ENCODE assay signal across 9 mouse cellular contexts in genomic region chr5:100519027-100519411, GRCm38 (mm10). TPM values are rescaled to one million over a fixed set of nuclear protein-coding genes. Genes with fewer than 3 reads are reported as not detected.
DNase-seq lines count a peak whose midpoint lies in the region; ATAC-seq lines count a peak whose summit lies in the region.
"Had no signal": no experiment of that assay in that cellular context is flagged by ENCODE, and none has a peak within 500 bp of the region (broad histone marks: within the 10 kb centered on the region; RNA-seq: fewer than 3 reads in every experiment).

No protein-coding gene starts in this region.

- DNase-seq in kidney, postnatal 4 days = no peak
- DNase-seq in brain, adult 2 months (ENCODE audit: low read depth, low spot score) = peak; percentile 23
- DNase-seq in hindbrain, embryonic 11.5 days (ENCODE audit: low spot score) = no peak
- no peak for DNase-seq in cerebellum, adult 9-10 months
- DNase-seq in thymus, postnatal 10 days (ENCODE audit: low spot score in 2 of 2) = no peak
- no peak for DNase-seq in urinary bladder, postnatal 10 days (ENCODE audit: low spot score)
- DNase-seq: kidney, adult 8-10 months had no signal

- H3K27ac ChIP-seq in kidney, embryonic 14.5 days (ENCODE audit: low read depth, low read length) = peak overlapping the region; percentile 53
- no peak overlapping the region for H3K27ac ChIP-seq in hindbrain, embryonic 11.5 days (ENCODE audit: low read depth, low read length)
- H3K27ac ChIP-seq in midbrain, embryonic 12.5 days (replicated peaks) = peak overlapping the region; percentile 74; the same call in 1 of the 2 replicates

- H3K4me1 ChIP-seq in kidney, embryonic 14.5 days (ENCODE audit: control insufficient read depth, insufficient read depth, low read length) = peaks cover 12% of the 10 kb centered on the region
- H3K4me1 ChIP-seq in hindbrain, embryonic 11.5 days (replicated peaks; ENCODE audit: control insufficient read depth, insufficient read depth, low read length) = 0 out of 2 replicates have a peak, but pooled peaks cover 2% of the 10 kb centered on the region
- peaks cover 18% of the 10 kb centered on the region for H3K4me1 ChIP-seq in midbrain, embryonic 12.5 days

- WGBS in kidney, embryonic 14.5 days = 8% methylated on average over 5 of the region's 5 CpGs
- WGBS in hindbrain, embryonic 11.5 days = 13% methylated on average over 5 of the region's 5 CpGs
- WGBS in midbrain, embryonic 12.5 days = 10% methylated on average over 5 of the region's 5 CpGs

- H3K36me3 ChIP-seq in kidney, embryonic 14.5 days (ENCODE audit: control insufficient read depth, insufficient read depth, low read length) = no peaks in the 10 kb centered on the region
- no peaks in the 10 kb centered on the region for H3K36me3 ChIP-seq in hindbrain, embryonic 11.5 days (ENCODE audit: control insufficient read depth, insufficient read depth, low read length)
- peaks cover 6% of the 10 kb centered on the region; the same call in 1 of the 2 replicates for H3K36me3 ChIP-seq in midbrain, embryonic 12.5 days

- peak overlapping the region; percentile 84 for H3K9ac ChIP-seq in kidney, embryonic 14.5 days (ENCODE audit: low read depth, low read length)
- H3K9ac ChIP-seq in hindbrain, embryonic 11.5 days (ENCODE audit: low read depth, low read length) = peak overlapping the region; percentile 86
- peak overlapping the region; percentile 87 for H3K9ac ChIP-seq in midbrain, embryonic 12.5 days (replicated peaks)

- H3K27me3 ChIP-seq in kidney, embryonic 14.5 days (ENCODE audit: control insufficient read depth, insufficient read depth, low read length) = no peaks in the 10 kb centered on the region
- H3K27me3 ChIP-seq in hindbrain, embryonic 11.5 days (ENCODE audit: control insufficient read depth, insufficient read depth, low read length) = no peaks in the 10 kb centered on the region
- H3K27me3 ChIP-seq in midbrain, embryonic 12.5 days = 0 out of 2 replicates have a peak, but pooled peaks cover 3% of the 10 kb centered on the region

- peak overlapping the region; percentile 55 for H3K4me2 ChIP-seq in kidney, embryonic 14.5 days (replicated peaks; ENCODE audit: low read depth, low read length)
- H3K4me2 ChIP-seq in hindbrain, embryonic 11.5 days (replicated peaks; ENCODE audit: low read depth, low read length) = peak overlapping the region; percentile 75
- H3K4me2 ChIP-seq in midbrain, embryonic 12.5 days (replicated peaks) = peak overlapping the region; percentile 84

- H3K9me3 ChIP-seq in kidney, embryonic 14.5 days (ENCODE audit: control insufficient read depth, low read length) = no peaks in the 10 kb centered on the region
- H3K9me3 ChIP-seq in hindbrain, embryonic 11.5 days (ENCODE audit: control insufficient read depth, low read length) = no peaks in the 10 kb centered on the region
- no peaks in the 10 kb centered on the region for H3K9me3 ChIP-seq in midbrain, embryonic 12.5 days

- no peak for ATAC-seq in kidney, embryonic 14.5 days (ENCODE audit: low FRiP score, low TSS enrichment)
- ATAC-seq in hindbrain, embryonic 11.5 days (ENCODE audit: low FRiP score) = peak; percentile 3; the same call in 1 of the 2 replicates
- ATAC-seq in midbrain, embryonic 12.5 days (ENCODE audit: low FRiP score, low read depth) = no peak

- peak overlapping the region; percentile 66 for H3K4me3 ChIP-seq in kidney, embryonic 14.5 days (ENCODE audit: low read length)
- peak overlapping the region; percentile 90 for H3K4me3 ChIP-seq in hindbrain, embryonic 11.5 days (ENCODE audit: low read depth, low read length)
- H3K4me3 ChIP-seq in midbrain, embryonic 12.5 days = peak overlapping the region; percentile 87

RNA-seq across cellular contexts. Expression of gene Cops4, which starts 0.9 kb away (rescaled TPM):
- 199 and 212 TPM in 2 replicates for polyA plus RNA-seq in kidney, embryonic 14.5 days (2014; fragmentation: Nextera tagmentation; extraction: Ambion mirVana)
- 229 and 239 TPM in 2 replicates for polyA plus RNA-seq in hindbrain, embryonic 11.5 days (2014; fragmentation: Nextera tagmentation; extraction: Ambion mirVana)
- polyA plus RNA-seq in midbrain, embryonic 12.5 days (2016; fragmentation: Nextera tagmentation; extraction: Ambion mirVana) = 191 and 203 TPM in 2 replicates

RNA-seq across cellular contexts. Expression of gene Lin54, which starts 18.6 kb away (rescaled TPM):
- 12.1 and 16.8 TPM in 2 replicates for polyA plus RNA-seq in kidney, embryonic 14.5 days (2014; fragmentation: Nextera tagmentation; extraction: Ambion mirVana)
- 16.6 and 17.7 TPM in 2 replicates for polyA plus RNA-seq in hindbrain, embryonic 11.5 days (2014; fragmentation: Nextera tagmentation; extraction: Ambion mirVana)
- 15.3 and 16.5 TPM in 2 replicates for polyA plus RNA-seq in midbrain, embryonic 12.5 days (2016; fragmentation: Nextera tagmentation; extraction: Ambion mirVana)

RNA-seq across cellular contexts. Expression of gene Plac8, which starts 53.0 kb away (rescaled TPM):
- polyA plus RNA-seq in kidney, embryonic 14.5 days (2014; fragmentation: Nextera tagmentation; extraction: Ambion mirVana) = 105 and 140 TPM in 2 replicates
- 3.0 and 3.9 TPM in 2 replicates for polyA plus RNA-seq in hindbrain, embryonic 11.5 days (2014; fragmentation: Nextera tagmentation; extraction: Ambion mirVana)
- polyA plus RNA-seq in midbrain, embryonic 12.5 days (2016; fragmentation: Nextera tagmentation; extraction: Ambion mirVana) = 0.76 and 1.2 TPM in 2 replicates

Comparison
In these comparisons a context has a peak if more than half of its experiments do, and no peak if none do; other contexts are left out.
1. RNA of gene Plac8, which starts 53.0 kb away (polyA plus RNA-seq): 105 to 140 TPM in kidney, embryonic 14.5 days; 3.0 to 3.9 TPM in hindbrain, embryonic 11.5 days and 0.76 to 1.2 TPM in midbrain, embryonic 12.5 days; every median in the first group is over 10 times any median in the second.
2. Peak in every context shown above with its lines, with median percentiles within 50 percentile points of each other: H3K4me2 ChIP-seq, H3K4me3 ChIP-seq and H3K9ac ChIP-seq.